Mouse (Mus musculus): Measurements from ENCODE around the gene Lrig3. TPM values are rescaled to one million over a fixed set of nuclear protein-coding genes. Genes with fewer than 3 reads are reported as not detected.

The Lrig3 gene
- polyA plus RNA-seq (2012; rRNA removed), result 54.6 and 60.3 TPM in 2 replicates

GRCm38 (mm10) chr10:125965968-125966480 is at the start of gene Lrig3:
Gene Lrig3, plus strand, starts transcription at chr10:125966168.

Data from colon, adult 2 months (tissue).